Mouse (Mus musculus) bone marrow macrophage, adult 2 months (primary cell): ENCODE results near the gene Cdk5.

ENCODE experiments used
- CTCF ChIP-seq: IDR thresholded peaks from 2 replicates; pipeline ENCODE4 v1.5.1; 2012; ENCODE audit warnings: low read depth, mild to moderate bottlenecking, low read length, moderate library complexity
- POLR2A ChIP-seq: IDR thresholded peaks from 2 replicates; pipeline ENCODE4 v1.6.1; 2012; ENCODE audit warnings: mild to moderate bottlenecking, low read depth, low read length, borderline replicate concordance

DNA sequence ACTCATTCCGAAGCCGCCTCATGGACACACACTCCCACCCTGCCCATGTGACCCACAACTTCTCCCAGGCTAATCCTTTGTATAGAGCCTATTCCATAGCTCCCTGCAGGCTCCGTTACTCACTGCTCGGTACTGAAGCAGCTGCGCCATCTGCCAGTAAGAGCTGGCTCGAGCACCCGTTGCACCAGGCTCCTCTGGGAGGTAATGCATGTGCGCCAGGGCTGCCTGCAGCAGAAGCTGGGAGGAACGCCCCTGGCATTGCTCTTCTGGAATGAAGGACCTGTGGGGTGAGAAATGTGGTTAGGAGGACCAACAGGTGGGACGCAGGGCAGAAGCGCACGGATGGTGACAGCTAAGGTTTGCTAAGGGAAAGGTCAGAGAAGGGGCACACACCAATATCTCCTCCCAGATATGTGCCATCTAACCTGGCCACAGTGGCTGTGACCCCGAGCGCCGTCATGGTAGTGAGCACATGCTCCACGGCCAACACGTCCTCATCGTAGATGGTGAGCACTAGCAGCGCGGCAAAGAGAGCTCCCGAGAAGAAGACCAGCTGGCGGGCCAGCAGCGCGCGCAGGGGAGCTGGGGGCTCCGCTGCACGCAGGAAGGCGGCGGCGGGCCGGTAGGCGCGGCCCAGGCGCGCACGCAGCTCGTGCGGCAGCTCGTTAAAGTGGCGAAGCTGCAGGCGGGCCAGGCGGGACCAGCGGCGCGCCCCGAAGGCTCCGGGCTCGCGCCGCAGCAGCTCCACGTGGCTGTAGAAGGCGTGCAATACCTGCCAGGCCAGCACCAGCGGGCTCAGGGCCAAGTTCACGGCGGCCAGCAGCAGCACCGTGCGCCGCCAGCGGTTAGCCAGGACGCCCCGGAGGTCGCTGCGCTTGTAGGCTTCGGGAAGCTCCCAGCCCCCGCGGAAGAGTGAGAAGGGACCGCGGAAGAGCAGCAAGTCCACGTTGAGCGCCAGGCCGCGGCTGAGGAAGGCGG lies 35.8 kb downstream of the Cdk5 start:
- TF ChIP-seq CTCF (no peak), POLR2A (no peak)
